Mouse (Mus musculus) liver, postnatal 0 days (tissue): Measurements from ENCODE around the gene Ssr3.

ENCODE experiments used
- CTCF ChIP-seq: sonication (generic); IDR thresholded peaks from 2 replicates; pipeline ENCODE4 v1.5.1; 2016; ENCODE audit warnings: antibody characterized with exemption, low read depth
- EP300 ChIP-seq: IDR thresholded peaks from 2 replicates; pipeline ENCODE4 v1.6.1; 2016; ENCODE audit warnings: antibody characterized with exemption, low read depth, mild to moderate bottlenecking

- no peak for TF ChIP-seq CTCF
- TF ChIP-seq EP300 = no peak
These were observed 27.3 kb upstream of the Ssr3 start for GRCm38 (mm10) chr3:65419706-65420105.
